Comparison of ENCODE assay signal across 8 mouse cellular contexts in genomic region chr11:86356007-86356853, GRCm38 (mm10). TPM values are rescaled to one million over a fixed set of nuclear protein-coding genes. Genes with fewer than 3 reads are reported as not detected.
A peak's percentile ranks its signal among the peaks of the same experiment; 100 is the strongest.
DNase-seq lines count a peak whose midpoint lies in the region; ATAC-seq and TF ChIP-seq lines count a peak whose summit lies in the region.

No protein-coding gene starts in this region.

- no peak for ATAC-seq in forebrain, embryonic 15.5 days (replicated peaks)
- no peak for ATAC-seq in limb, embryonic 14.5 days (ENCODE audit: low FRiP score, low read depth)

- no peak for TF ChIP-seq CTCF in kidney, adult 2 months (conservative IDR thresholded peaks at IDR 0.05; ENCODE audit: insufficient read depth, insufficient read length, low read depth, low read length)

- peak overlapping the region; percentile 86 for H3K4me3 ChIP-seq in kidney, adult 2 months (ENCODE audit: insufficient read depth, low read depth, low read length)
- H3K4me3 ChIP-seq in forebrain, embryonic 15.5 days: peak overlapping the region; percentile 76
- peak overlapping the region; percentile 93 for H3K4me3 ChIP-seq in limb, embryonic 14.5 days (replicated peaks; ENCODE audit: low read length)

- H3K4me2 ChIP-seq in forebrain, embryonic 15.5 days (replicated peaks): peak overlapping the region; percentile 56
- peak overlapping the region; percentile 73 for H3K4me2 ChIP-seq in limb, embryonic 14.5 days (replicated peaks; ENCODE audit: low read depth, low read length, severe bottlenecking)

- H3K27me3 ChIP-seq in kidney, adult 2 months (replicated peaks; ENCODE audit: control insufficient read depth, insufficient read depth, low read length): no peaks in the 10 kb centered on the region; the same call in 1 of the 2 replicates
- H3K27me3 ChIP-seq in forebrain, embryonic 15.5 days: no peaks in the 10 kb centered on the region
- no peaks in the 10 kb centered on the region for H3K27me3 ChIP-seq in limb, embryonic 14.5 days (ENCODE audit: control insufficient read depth, insufficient read depth, low read length)

- peak overlapping the region; percentile 73 for H3K27ac ChIP-seq in kidney, adult 2 months (ENCODE audit: insufficient read depth, low read depth, low read length)
- H3K27ac ChIP-seq in forebrain, embryonic 15.5 days (replicated peaks): peak overlapping the region; percentile 99; the same call in 1 of the 2 replicates
- peak overlapping the region; percentile 99; the same call in 1 of the 2 replicates for H3K27ac ChIP-seq in limb, embryonic 14.5 days (replicated peaks; ENCODE audit: low read depth, low read length)

- 1% methylated on average over 13 of the region's 13 CpGs for WGBS in kidney, adult 2 months
- 8% methylated on average over 13 of the region's 13 CpGs for WGBS in forebrain, embryonic 15.5 days
- 8% methylated on average over 13 of the region's 13 CpGs for WGBS in limb, embryonic 14.5 days

- DNase-seq in kidney, adult 2 months: peak; percentile 41
- no peak for DNase-seq in kidney, adult 8-10 months
- peak; percentile 29 for DNase-seq in MN1 (ENCODE audit: low spot score)
- peak; percentile 20 for DNase-seq in limb, embryonic 14.5 days (ENCODE audit: low spot score)
- peak; percentile 14 for DNase-seq in retina, postnatal 1 day
- DNase-seq in cerebellum, adult 8-10 months: no peak
- no peak for DNase-seq in testis, postnatal 10 days (ENCODE audit: low spot score)

- H3K36me3 ChIP-seq in kidney, adult 2 months (ENCODE audit: control insufficient read depth, insufficient read depth, low read length): peaks cover 2% of the 10 kb centered on the region; the same call in 1 of the 2 replicates
- H3K36me3 ChIP-seq in forebrain, embryonic 15.5 days: no peaks in the 10 kb centered on the region; the same call in 1 of the 2 replicates
- peaks cover 13% of the 10 kb centered on the region; the same call in 1 of the 2 replicates for H3K36me3 ChIP-seq in limb, embryonic 14.5 days (ENCODE audit: control insufficient read depth, insufficient read depth, low read length)

- TF ChIP-seq POLR2A in kidney, adult 2 months (IDR thresholded peaks at IDR 0.05; ENCODE audit: low read depth, low read length): no peak
- TF ChIP-seq POLR2A in limb, embryonic 14.5 days (IDR thresholded peaks at IDR 0.05; ENCODE audit: borderline replicate concordance, extremely low read depth, insufficient read depth, insufficient read length): no peak

- no peaks in the 10 kb centered on the region for H3K9me3 ChIP-seq in forebrain, embryonic 15.5 days
- H3K9me3 ChIP-seq in limb, embryonic 14.5 days (ENCODE audit: control insufficient read depth, low read length): no peaks in the 10 kb centered on the region

- peak overlapping the region; percentile 86 for H3K9ac ChIP-seq in forebrain, embryonic 15.5 days (replicated peaks)
- peak overlapping the region; percentile 97 for H3K9ac ChIP-seq in limb, embryonic 14.5 days (ENCODE audit: low read depth, low read length, severe bottlenecking)

- H3K4me1 ChIP-seq in kidney, adult 2 months (ENCODE audit: control insufficient read depth, insufficient read depth, low read length): peaks cover 22% of the 10 kb centered on the region; the same call in 1 of the 2 replicates
- H3K4me1 ChIP-seq in forebrain, embryonic 15.5 days: peaks cover 45% of the 10 kb centered on the region
- H3K4me1 ChIP-seq in limb, embryonic 14.5 days (ENCODE audit: control insufficient read depth, insufficient read depth, low read length): peaks cover 17% of the 10 kb centered on the region

RNA-seq across cellular contexts. Expression of gene Med13, which starts 1.2 kb away (rescaled TPM):
- 19.1 and 19.4 TPM in 2 replicates for polyA plus RNA-seq in kidney, adult 2 months (2012; rRNA removed)
- 12.2 and 12.8 TPM in 2 replicates for polyA plus RNA-seq in forebrain, embryonic 15.5 days (2015; fragmentation: Nextera tagmentation; extraction: Ambion mirVana)
- 19.4 and 24.1 TPM in 2 replicates for polyA plus RNA-seq in limb, embryonic 14.5 days (2012; rRNA removed)
- polyA plus RNA-seq in limb, embryonic 14.5 days (2014; fragmentation: Nextera tagmentation; extraction: Ambion mirVana): 13.0 and 17.0 TPM in 2 replicates

Comparison
In these comparisons a context has a peak if more than half of its experiments do, and no peak if none do; other contexts are left out.
1. DNase-seq: peak in kidney, adult 2 months (single experiment), MN1 (single experiment), limb, embryonic 14.5 days (single experiment) and retina, postnatal 1 day (single experiment); none in kidney, adult 8-10 months (0 of 2), cerebellum, adult 8-10 months (single experiment) and testis, postnatal 10 days (single experiment).
2. Peak in every context shown above with its lines, with median percentiles within 50 percentile points of each other: H3K27ac ChIP-seq and H3K4me3 ChIP-seq.